Mouse (Mus musculus) frontal cortex, adult 2 months (tissue): ENCODE results near the gene Prmt9. TPM values are rescaled to one million over a fixed set of nuclear protein-coding genes. Genes with fewer than 3 reads are reported as not detected.
A peak's percentile ranks its signal among the peaks of the same experiment; 100 is the strongest.

Source experiments
- DNase-seq, 2 experiments: peaks; one replicate each; pipeline ENCODE4 v3.0.0; 2022; ENCODE audit warnings: low spot score in 1 of 2; ENCODE audit errors: extremely low spot score in 1 of 2
- polyA plus RNA-seq: library from polyadenylated mRNA; depleted of rRNA; stranded (reverse); fragments of >200 nt; gene quantifications from 2 replicates; pipeline ENCODE4 v1.2.3, GENCODE M21; 2012; rRNA removed

Prmt9 gene
- polyA plus RNA-seq, result 19.3 and 19.9 TPM in 2 replicates

- DNase-seq, result peak; percentile 79 to 95
Measured at GRCm38 (mm10) chr8:77549121-77549706, at the start of gene Prmt9. Prmt9 (plus strand) TSS chr8:77549397.

GRCm38 (mm10) chr8:77500264-77500663 lies 48.9 kb upstream of the Prmt9 start:
- DNase-seq, result no peak

GRCm38 (mm10) chr8:77501131-77501530 lies 48.1 kb upstream of the Prmt9 start:
- DNase-seq, result no peak

- DNase-seq, result no peak
Measured at GRCm38 (mm10) chr8:77502547-77502946, 46.6 kb upstream of the Prmt9 start.

GRCm38 (mm10) chr8:77506539-77506938 lies 42.7 kb upstream of the Prmt9 start:
- no peak for DNase-seq

- DNase-seq, result no peak
Measured at GRCm38 (mm10) chr8:77507510-77508035, 41.6 kb upstream of the Prmt9 start.

- DNase-seq, result no peak
Measured at GRCm38 (mm10) chr8:77509044-77509443, 40.2 kb upstream of the Prmt9 start.

- no peak for DNase-seq
Measured at GRCm38 (mm10) chr8:77510426-77510825, 38.8 kb upstream of the Prmt9 start.

GRCm38 (mm10) chr8:77511750-77512493 lies 37.3 kb upstream of the Prmt9 start:
- DNase-seq, result peak in 1 of 2 experiments; percentile 30

GRCm38 (mm10) chr8:77515201-77515600 lies 34.0 kb upstream of the Prmt9 start:
- no peak for DNase-seq

- no peak for DNase-seq
Measured at GRCm38 (mm10) chr8:77515786-77516185, 33.4 kb upstream of the Prmt9 start.

GRCm38 (mm10) chr8:77516845-77517244 lies 32.4 kb upstream of the Prmt9 start:
- no peak for DNase-seq

GRCm38 (mm10) chr8:77517301-77518200 lies 31.6 kb upstream of the Prmt9 start, which contains the start of gene Arhgap10:
Arhgap10 (minus strand) TSS chr8:77517953.
- peak in 1 of 2 experiments; percentile 47 for DNase-seq

GRCm38 (mm10) chr8:77518201-77519115 lies 30.7 kb upstream of the Prmt9 start:
- peak; percentile 63 to 69 for DNase-seq

- DNase-seq, result no peak
Measured at GRCm38 (mm10) chr8:77520601-77521000, 28.6 kb upstream of the Prmt9 start.

- DNase-seq, result no peak
Measured at GRCm38 (mm10) chr8:77521028-77521785, 28.0 kb upstream of the Prmt9 start.

GRCm38 (mm10) chr8:77522984-77523383 lies 26.2 kb upstream of the Prmt9 start:
- DNase-seq, result peak in 1 of 2 experiments; percentile 29

- no peak for DNase-seq
Measured at GRCm38 (mm10) chr8:77524018-77524615, 25.1 kb upstream of the Prmt9 start.

GRCm38 (mm10) chr8:77524906-77525305 lies 24.3 kb upstream of the Prmt9 start:
- DNase-seq, result no peak
